Mouse (Mus musculus): ENCODE results near the gene Ahrr. TPM values are rescaled to one million over a fixed set of nuclear protein-coding genes. Genes with fewer than 3 reads are reported as not detected.

Gene Ahrr
- polyA plus RNA-seq (2015; fragmentation: Nextera tagmentation; extraction: Ambion mirVana) = 0.33 and 0.36 TPM in 2 replicates

- no peak within 1 kb of the TSS for H3K27ac ChIP-seq (replicated peaks)
- H3K4me3 ChIP-seq (replicated peaks) = peak within 1 kb of the TSS; percentile 26
- no peak for ATAC-seq (ENCODE audit: low FRiP score)
- H3K4me2 ChIP-seq = peak within 1 kb of the TSS; percentile 62
- peaks cover 20% of the 10 kb centered on the region for H3K27me3 ChIP-seq (replicated peaks)
- no peaks in the 10 kb centered on the region for H3K36me3 ChIP-seq
- under 1% methylated on average over 27 of the region's 27 CpGs for WGBS
- H3K4me1 ChIP-seq = peaks cover 6% of the 10 kb centered on the region; the same call in 1 of the 2 replicates
- no peaks in the 10 kb centered on the region for H3K9me3 ChIP-seq (replicated peaks)
- 0 out of 2 replicates have a peak within 1 kb of the TSS, but pooled peaks have one; percentile 6 for H3K9ac ChIP-seq (replicated peaks)
Measured at GRCm38 (mm10) chr13:74292167-74292566, at the start of gene Ahrr. TSS of gene Ahrr (minus strand) at chr13:74292331.

GRCm38 (mm10) chr13:74341036-74341435 is 48.9 kb upstream of the Ahrr start:
- Histone ChIP-seq H3K27me3 (replicated peaks) (no peaks in the 10 kb centered on the region), H3K36me3 (peaks cover 65% of the 10 kb centered on the region), H3K9me3 (replicated peaks) (no peaks in the 10 kb centered on the region), H3K4me2 (no peak overlapping the region), H3K27ac (replicated peaks) (no peak overlapping the region), H3K4me3 (replicated peaks) (no peak overlapping the region), H3K4me1 (no peaks in the 10 kb centered on the region), H3K9ac (replicated peaks) (no peak overlapping the region)
- peak; percentile 57; the same call in 1 of the 2 replicates for ATAC-seq (ENCODE audit: low FRiP score)
- 62% methylated on average over 3 of the region's 3 CpGs for WGBS

- no peak overlapping the region for H3K4me2 ChIP-seq
- no peaks in the 10 kb centered on the region for H3K27me3 ChIP-seq (replicated peaks)
- no peaks in the 10 kb centered on the region for H3K4me1 ChIP-seq
- ATAC-seq (ENCODE audit: low FRiP score) = no peak
- H3K27ac ChIP-seq (replicated peaks) = no peak overlapping the region
- H3K9ac ChIP-seq (replicated peaks) = no peak overlapping the region
- H3K36me3 ChIP-seq = peaks cover 69% of the 10 kb centered on the region
- no peak overlapping the region for H3K4me3 ChIP-seq (replicated peaks)
- no peaks in the 10 kb centered on the region for H3K9me3 ChIP-seq (replicated peaks)
Measured at GRCm38 (mm10) chr13:74329321-74329720, 37.2 kb upstream of the Ahrr start.

GRCm38 (mm10) chr13:74317170-74317849 is 25.2 kb upstream of the Ahrr start, which contains the start of gene Pdcd6:
TSS of gene Pdcd6 (minus strand) at chr13:74317580.
- peaks cover 20% of the 10 kb centered on the region for H3K4me1 ChIP-seq
- peaks cover 35% of the 10 kb centered on the region for H3K36me3 ChIP-seq
- H3K4me3 ChIP-seq (replicated peaks) = peak within 1 kb of the TSS; percentile 95
- under 1% methylated on average over 36 of the region's 36 CpGs for WGBS
- H3K4me2 ChIP-seq = peak within 1 kb of the TSS; percentile 73
- no peaks in the 10 kb centered on the region for H3K27me3 ChIP-seq (replicated peaks)
- H3K27ac ChIP-seq (replicated peaks) = peak within 1 kb of the TSS; percentile 74
- H3K9ac ChIP-seq (replicated peaks) = peak within 1 kb of the TSS; percentile 87
- no peaks in the 10 kb centered on the region for H3K9me3 ChIP-seq (replicated peaks)
- ATAC-seq (ENCODE audit: low FRiP score) = peak; percentile 99

- Histone ChIP-seq H3K27me3 (replicated peaks) (no peaks in the 10 kb centered on the region), H3K27ac (replicated peaks) (peak overlapping the region; percentile 74), H3K4me1 (peaks cover 20% of the 10 kb centered on the region), H3K36me3 (peaks cover 30% of the 10 kb centered on the region), H3K9ac (replicated peaks) (peak overlapping the region; percentile 87), H3K4me3 (replicated peaks) (peak overlapping the region; percentile 95), H3K9me3 (replicated peaks) (no peaks in the 10 kb centered on the region), H3K4me2 (peak overlapping the region; percentile 73)
- WGBS = 3% methylated on average over 15 of the region's 15 CpGs
- no peak; the same call in 1 of the 2 replicates for ATAC-seq (ENCODE audit: low FRiP score)
Measured at GRCm38 (mm10) chr13:74316789-74317169, 24.6 kb upstream of the Ahrr start.

- Histone ChIP-seq H3K27me3 (replicated peaks) (no peaks in the 10 kb centered on the region), H3K4me3 (replicated peaks) (peak overlapping the region; percentile 95), H3K36me3 (peaks cover 31% of the 10 kb centered on the region), H3K9me3 (replicated peaks) (no peaks in the 10 kb centered on the region), H3K27ac (replicated peaks) (peak overlapping the region; percentile 74; the same call in 1 of the 2 replicates), H3K4me2 (peak overlapping the region; percentile 73), H3K9ac (replicated peaks) (peak overlapping the region; percentile 87), H3K4me1 (peaks cover 20% of the 10 kb centered on the region)
- 30% methylated on average over 4 of the region's 4 CpGs for WGBS
- no peak for ATAC-seq (ENCODE audit: low FRiP score)
Measured at GRCm38 (mm10) chr13:74316386-74316785, 24.3 kb upstream of the Ahrr start.

GRCm38 (mm10) chr13:74314616-74315015 is 22.5 kb upstream of the Ahrr start:
- Histone ChIP-seq H3K27ac (replicated peaks) (no peak overlapping the region), H3K4me3 (replicated peaks) (no peak overlapping the region), H3K4me1 (peaks cover 20% of the 10 kb centered on the region), H3K9me3 (replicated peaks) (no peaks in the 10 kb centered on the region), H3K4me2 (no peak overlapping the region), H3K36me3 (peaks cover 32% of the 10 kb centered on the region), H3K27me3 (replicated peaks) (no peaks in the 10 kb centered on the region), H3K9ac (replicated peaks) (no peak overlapping the region)
- ATAC-seq (ENCODE audit: low FRiP score) = no peak
- WGBS = 98% methylated on average over 3 of the region's 3 CpGs

GRCm38 (mm10) chr13:74305780-74306179 is 13.6 kb upstream of the Ahrr start:
- Histone ChIP-seq H3K9ac (replicated peaks) (no peak overlapping the region), H3K27ac (replicated peaks) (no peak overlapping the region), H3K4me1 (no peaks in the 10 kb centered on the region), H3K9me3 (replicated peaks) (no peaks in the 10 kb centered on the region), H3K36me3 (peaks cover 87% of the 10 kb centered on the region), H3K27me3 (replicated peaks) (no peaks in the 10 kb centered on the region), H3K4me3 (replicated peaks) (no peak overlapping the region), H3K4me2 (no peak overlapping the region)
- ATAC-seq (ENCODE audit: low FRiP score) = no peak
- WGBS = 98% methylated on average over 1 of the region's 1 CpGs

GRCm38 (mm10) chr13:74305380-74305779 is 13.2 kb upstream of the Ahrr start:
- 92% methylated on average over 6 of the region's 6 CpGs for WGBS
- Histone ChIP-seq H3K4me3 (replicated peaks) (no peak overlapping the region), H3K4me2 (no peak overlapping the region), H3K27ac (replicated peaks) (no peak overlapping the region), H3K27me3 (replicated peaks) (no peaks in the 10 kb centered on the region), H3K4me1 (no peaks in the 10 kb centered on the region), H3K36me3 (peaks cover 83% of the 10 kb centered on the region), H3K9ac (replicated peaks) (no peak overlapping the region), H3K9me3 (replicated peaks) (no peaks in the 10 kb centered on the region)
- ATAC-seq (ENCODE audit: low FRiP score) = no peak

GRCm38 (mm10) chr13:74302050-74303037 is 10.2 kb upstream of the Ahrr start:
- Histone ChIP-seq H3K9ac (replicated peaks) (no peak overlapping the region), H3K4me3 (replicated peaks) (no peak overlapping the region), H3K9me3 (replicated peaks) (no peaks in the 10 kb centered on the region), H3K4me2 (no peak overlapping the region), H3K27me3 (replicated peaks) (no peaks in the 10 kb centered on the region), H3K4me1 (no peaks in the 10 kb centered on the region), H3K36me3 (peaks cover 57% of the 10 kb centered on the region), H3K27ac (replicated peaks) (no peak overlapping the region)
- WGBS = 87% methylated on average over 10 of the region's 10 CpGs
- ATAC-seq (ENCODE audit: low FRiP score) = no peak

GRCm38 (mm10) chr13:74301607-74301984 is 9.5 kb upstream of the Ahrr start:
- no peak overlapping the region for H3K4me2 ChIP-seq
- H3K9me3 ChIP-seq (replicated peaks) = no peaks in the 10 kb centered on the region
- peaks cover 51% of the 10 kb centered on the region for H3K36me3 ChIP-seq
- H3K27me3 ChIP-seq (replicated peaks) = no peaks in the 10 kb centered on the region
- H3K9ac ChIP-seq (replicated peaks) = no peak overlapping the region
- H3K4me1 ChIP-seq = no peaks in the 10 kb centered on the region
- H3K27ac ChIP-seq (replicated peaks) = no peak overlapping the region
- no peak overlapping the region for H3K4me3 ChIP-seq (replicated peaks)
- 80% methylated on average over 6 of the region's 6 CpGs for WGBS
- ATAC-seq (ENCODE audit: low FRiP score) = peak; percentile 42; the same call in 1 of the 2 replicates
